Mouse (Mus musculus) heart, adult 2 months (tissue): ENCODE measurements around the gene Cep44.

Source experiments
- CTCF ChIP-seq: fragments of 200-600 bp; IDR thresholded peaks from 2 replicates; pipeline ENCODE4 v1.8.1; 2022; ENCODE audit warnings: antibody characterized with exemption, mild to moderate bottlenecking, moderate library complexity
- EP300 ChIP-seq: fragments of 200-500 bp; IDR thresholded peaks from 2 replicates; pipeline ENCODE4 v1.6.1; 2011; ENCODE audit warnings: low read depth, low read length, control low read depth; ENCODE audit not compliant: insufficient read depth
- POLR2A ChIP-seq: fragments of 200-500 bp; IDR thresholded peaks from 2 replicates; pipeline ENCODE4 v1.6.1; 2011; ENCODE audit warnings: mild to moderate bottlenecking, low read depth, low read length, control low read depth; ENCODE audit not compliant: insufficient read depth

GRCm38 (mm10) chr8:56508952-56509479 lies 41.8 kb downstream of the Cep44 start:
- TF ChIP-seq CTCF, result no peak
- TF ChIP-seq POLR2A, result no peak
- TF ChIP-seq EP300, result no peak
